Mouse (Mus musculus) myocyte (in vitro differentiated cells): ENCODE data around the gene Xpo5. TPM values are rescaled to one million over a fixed set of nuclear protein-coding genes. Genes with fewer than 3 reads are reported as not detected.

ENCODE experiments used
- H3K27me3 ChIP-seq: one replicate; pipeline ENCODE4 v1.6.1; 2011; ENCODE audit not compliant: control insufficient read depth, insufficient read depth, insufficient read length
- H3K36me3 ChIP-seq: one replicate; pipeline ENCODE4 v1.6.1; 2011; ENCODE audit not compliant: control insufficient read depth, insufficient read depth
- H3K4me2 ChIP-seq: one replicate; pipeline ENCODE4 v1.6.1; 2011; ENCODE audit warnings: low read depth, control low read depth
- H3K4me3 ChIP-seq: one replicate; pipeline ENCODE4 v1.5.1; 2011; ENCODE audit warnings: mild to moderate bottlenecking, control low read depth, moderate library complexity
- H3K79me2 ChIP-seq: one replicate; pipeline ENCODE4 v1.6.1; 2011; ENCODE audit not compliant: control insufficient read depth, insufficient read depth
- H3ac ChIP-seq: one replicate; pipeline ENCODE4 v1.6.1; 2011; ENCODE audit not compliant: control insufficient read depth, insufficient read length
- CEBPB ChIP-seq: IDR thresholded peaks from 2 replicates; pipeline ENCODE4 v1.6.1; 2011; ENCODE audit warnings: mild to moderate bottlenecking, moderate library complexity; ENCODE audit not compliant: poor library complexity, insufficient read depth, severe bottlenecking
- E2F4 ChIP-seq: IDR thresholded peaks from one replicate; pipeline ENCODE4 v1.6.1; 2011; ENCODE audit warnings: mild to moderate bottlenecking, control low read depth, moderate library complexity; ENCODE audit not compliant: insufficient read depth
- MAX ChIP-seq: IDR thresholded peaks from one replicate; pipeline ENCODE4 v1.6.1; 2011; ENCODE audit warnings: low read depth, mild to moderate bottlenecking, control low read depth
- MYOD1 ChIP-seq, 3 experiments: IDR thresholded peaks; one replicate each; pipeline ENCODE4 v1.6.1; 2011; ENCODE audit warnings: control low read depth in 2 of 3, low read depth in 2 of 3, mild to moderate bottlenecking in 2 of 3, moderate library complexity in 1 of 3; ENCODE audit not compliant: insufficient read length in 2 of 3, control insufficient read depth in 1 of 3
- MYOG ChIP-seq, 3 experiments: IDR thresholded peaks; one replicate each; pipeline ENCODE4 v1.6.1; 2011; ENCODE audit warnings: control low read depth in 2 of 3, low read depth in 2 of 3, mild to moderate bottlenecking in 2 of 3; ENCODE audit not compliant: insufficient read length in 2 of 3, control insufficient read depth in 1 of 3, insufficient read depth in 1 of 3
- POLR2A ChIP-seq: IDR thresholded peaks from one replicate; pipeline ENCODE4 v1.6.1; 2011; ENCODE audit warnings: low read depth, mild to moderate bottlenecking, control low read depth, moderate library complexity; ENCODE audit not compliant: insufficient read length
- POLR2AphosphoS2 ChIP-seq: IDR thresholded peaks from one replicate; pipeline ENCODE4 v1.6.1; 2011; ENCODE audit warnings: low read depth, control low read depth; ENCODE audit not compliant: insufficient read length
- REST ChIP-seq: IDR thresholded peaks from one replicate; pipeline ENCODE4 v1.6.1; 2011; ENCODE audit warnings: mild to moderate bottlenecking, control low read depth, moderate library complexity; ENCODE audit not compliant: insufficient read depth, insufficient read length
- SRF ChIP-seq: IDR thresholded peaks from one replicate; pipeline ENCODE4 v1.6.1; 2011; ENCODE audit warnings: low read depth; ENCODE audit not compliant: control insufficient read depth, insufficient read length
- TCF12 ChIP-seq: IDR thresholded peaks from one replicate; pipeline ENCODE4 v1.6.1; 2011; ENCODE audit warnings: mild to moderate bottlenecking, control low read depth; ENCODE audit not compliant: poor library complexity, insufficient read depth, severe bottlenecking
- TCF3 ChIP-seq: IDR thresholded peaks from one replicate; pipeline ENCODE4 v1.6.1; 2011; ENCODE audit warnings: low read depth, control low read depth; ENCODE audit not compliant: insufficient read length
- USF1 ChIP-seq: IDR thresholded peaks from one replicate; pipeline ENCODE4 v1.6.1; 2011; ENCODE audit warnings: low read depth, mild to moderate bottlenecking, control low read depth, moderate library complexity
- polyA plus RNA-seq: library from polyadenylated mRNA; unstranded; fragments of >200 nt; fragmentation: generic; extraction: Trizol; gene quantifications from one replicate; pipeline ENCODE4 v1.2.1, GENCODE M21; 2012; ENCODE audit warnings: missing spikeins

Gene Xpo5
- polyA plus RNA-seq, 1 experiment = 31.9 TPM

GRCm38 (mm10) chr17:46252571-46253451 is 50.2 kb downstream of the Xpo5 start:
- H3K4me3 ChIP-seq = peak overlapping the region; percentile 28
- peaks cover 18% of the 10 kb centered on the region for H3K79me2 ChIP-seq
- peak overlapping the region; percentile 97 for H3K4me2 ChIP-seq
- TF ChIP-seq USF1 (no peak), POLR2A (no peak), MAX (no peak), SRF (no peak), CEBPB (no peak), MYOG (IDR thresholded peaks at IDR 0.05; ENCODE audit: control insufficient read depth in 1 of 3, insufficient read depth in 1 of 3, insufficient read length in 2 of 3, low read depth in 2 of 3) (no peak), POLR2AphosphoS2 (no peak), TCF3 (no peak), REST (no peak), MYOD1 (IDR thresholded peaks at IDR 0.05; ENCODE audit: control insufficient read depth in 1 of 3, insufficient read length in 2 of 3, low read depth in 2 of 3) (no peak), E2F4 (no peak), TCF12 (no peak)
- H3K27me3 ChIP-seq = no peaks in the 10 kb centered on the region
- H3ac ChIP-seq = no peak overlapping the region
- H3K36me3 ChIP-seq = no peaks in the 10 kb centered on the region

GRCm38 (mm10) chr17:46253452-46254084 is 51.0 kb downstream of the Xpo5 start, which contains the start of gene Lrrc73:
Gene Lrrc73 (plus strand): TSS chr17:46253531.
- H3K4me2 ChIP-seq = peak within 1 kb of the TSS; percentile 97
- H3K36me3 ChIP-seq = no peaks in the 10 kb centered on the region

GRCm38 (mm10) chr17:46254106-46254505 is 51.5 kb downstream of the Xpo5 start:
- Histone ChIP-seq H3K27me3 (no peaks in the 10 kb centered on the region), H3K4me2 (peak overlapping the region; percentile 60), H3K36me3 (no peaks in the 10 kb centered on the region), H3ac (peak overlapping the region; percentile 55), H3K79me2 (peaks cover 5% of the 10 kb centered on the region), H3K4me3 (peak overlapping the region; percentile 28)
- TF ChIP-seq TCF12 (no peak), MYOD1 (IDR thresholded peaks at IDR 0.05; ENCODE audit: control insufficient read depth in 1 of 3, insufficient read length in 2 of 3, low read depth in 2 of 3) (peak in 2 of 3 experiments; percentile 7 to 33)

More at GRCm38 (mm10) chr17:46253452-46254084, 51.0 kb downstream of the Xpo5 start, which contains the start of gene Lrrc73:
- peak within 1 kb of the TSS; percentile 28 for H3K4me3 ChIP-seq
- peaks cover 11% of the 10 kb centered on the region for H3K79me2 ChIP-seq
- no peaks in the 10 kb centered on the region for H3K27me3 ChIP-seq
- H3ac ChIP-seq = peak within 1 kb of the TSS; percentile 55
- no peak for TF ChIP-seq USF1
- TF ChIP-seq POLR2A = peak; percentile 61
- TF ChIP-seq TCF12 = no peak
- no peak for TF ChIP-seq TCF3
- no peak for TF ChIP-seq SRF
- TF ChIP-seq POLR2AphosphoS2 = peak; percentile 90
- no peak for TF ChIP-seq REST
- no peak for TF ChIP-seq CEBPB
- TF ChIP-seq MYOD1 (IDR thresholded peaks at IDR 0.05; ENCODE audit: control insufficient read depth in 1 of 3, insufficient read length in 2 of 3, low read depth in 2 of 3) = peak in 2 of 3 experiments; percentile 71 to 85
- TF ChIP-seq MYOG (IDR thresholded peaks at IDR 0.05; ENCODE audit: control insufficient read depth in 1 of 3, insufficient read depth in 1 of 3, insufficient read length in 2 of 3, low read depth in 2 of 3) = peak; percentile 37 to 85 (median 83)
- TF ChIP-seq E2F4 = no peak
- peak; percentile 43 for TF ChIP-seq MAX

DNA sequence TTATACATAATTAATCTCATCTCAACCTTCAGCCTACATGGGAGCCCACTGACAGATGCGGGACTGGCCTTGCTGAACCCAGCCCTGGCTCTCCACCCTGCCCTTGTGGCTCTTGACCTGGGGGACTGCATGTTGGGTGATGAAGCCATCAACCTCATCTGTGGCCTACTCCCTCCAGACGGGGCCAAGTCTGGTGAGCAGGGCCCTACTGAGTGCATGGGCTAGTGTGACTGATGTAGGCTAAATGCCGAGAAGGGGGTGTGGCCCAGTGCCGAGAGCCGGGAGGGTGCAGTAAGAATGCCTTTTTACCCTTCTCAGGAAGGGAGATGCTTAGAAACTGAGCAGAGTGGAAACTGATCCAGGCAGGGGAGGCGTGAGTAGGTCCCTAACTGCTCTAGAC is 52.6 kb downstream of the Xpo5 start:
- Histone ChIP-seq H3K27me3 (no peaks in the 10 kb centered on the region), H3K4me3 (no peak overlapping the region), H3K79me2 (no peaks in the 10 kb centered on the region), H3K4me2 (no peak overlapping the region), H3ac (no peak overlapping the region), H3K36me3 (no peaks in the 10 kb centered on the region)
- no peak for TF ChIP-seq MAX
- no peak for TF ChIP-seq TCF12
- TF ChIP-seq CEBPB = no peak
- no peak for TF ChIP-seq E2F4
- TF ChIP-seq MYOG (IDR thresholded peaks at IDR 0.05; ENCODE audit: control insufficient read depth in 1 of 3, insufficient read depth in 1 of 3, insufficient read length in 2 of 3, low read depth in 2 of 3) = no peak
- no peak for TF ChIP-seq POLR2AphosphoS2
- TF ChIP-seq MYOD1 (IDR thresholded peaks at IDR 0.05; ENCODE audit: control insufficient read depth in 1 of 3, insufficient read length in 2 of 3, low read depth in 2 of 3) = no peak
- no peak for TF ChIP-seq POLR2A
- TF ChIP-seq SRF = no peak
- TF ChIP-seq TCF3 = no peak
- no peak for TF ChIP-seq REST
- TF ChIP-seq USF1 = no peak
